Mouse (Mus musculus): ENCODE measurements around the gene Aqp8.

Aqp8 gene

DNA sequence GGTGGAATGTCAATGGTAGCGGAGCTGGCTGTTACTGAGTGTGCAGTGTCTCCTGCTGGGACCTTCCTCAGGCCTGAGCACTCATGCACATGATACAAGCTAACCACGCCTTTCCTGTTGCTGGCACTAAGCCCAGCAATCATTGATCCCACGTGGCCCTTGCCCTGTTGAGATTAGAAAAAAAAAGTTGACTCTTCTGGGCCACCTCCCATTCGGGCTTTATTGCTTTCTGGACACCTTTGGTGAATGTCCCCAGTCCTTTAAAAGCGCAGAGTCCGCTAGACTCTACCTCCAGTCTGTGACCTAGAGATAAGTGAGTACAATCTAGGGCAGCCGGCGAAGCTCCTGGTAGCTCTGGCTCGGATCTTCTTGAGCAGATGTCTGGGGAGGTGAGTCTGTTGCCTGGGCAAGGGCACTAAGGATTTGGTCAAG is at the start of gene Aqp8:
TSS of gene Aqp8 (plus strand) at position 222 of the 432 bp plus-strand sequence.
- DNase-seq (ENCODE audit: low read depth, low spot score), result no peak

DNA sequence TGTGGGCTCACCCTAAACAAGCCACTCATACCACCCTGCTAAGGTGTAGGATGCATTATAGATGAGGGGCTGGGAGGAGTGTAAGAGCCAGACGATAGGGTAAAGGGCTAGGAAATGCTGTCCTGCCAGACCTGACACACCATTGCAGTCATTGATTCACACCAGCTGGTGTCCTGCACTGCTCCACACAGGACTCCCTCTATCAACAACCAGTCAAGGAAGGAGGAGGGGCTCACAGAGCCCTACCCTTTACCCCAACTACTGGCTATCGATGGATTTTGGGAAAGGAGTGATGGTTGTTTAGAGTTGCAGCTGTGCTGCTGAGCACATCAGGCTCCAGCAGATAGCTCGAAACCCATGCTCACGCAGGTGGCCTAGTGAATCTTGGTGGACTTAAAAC is 45.3 kb upstream of the Aqp8 start:
- no peak for DNase-seq (ENCODE audit: low read depth, low spot score)

DNA sequence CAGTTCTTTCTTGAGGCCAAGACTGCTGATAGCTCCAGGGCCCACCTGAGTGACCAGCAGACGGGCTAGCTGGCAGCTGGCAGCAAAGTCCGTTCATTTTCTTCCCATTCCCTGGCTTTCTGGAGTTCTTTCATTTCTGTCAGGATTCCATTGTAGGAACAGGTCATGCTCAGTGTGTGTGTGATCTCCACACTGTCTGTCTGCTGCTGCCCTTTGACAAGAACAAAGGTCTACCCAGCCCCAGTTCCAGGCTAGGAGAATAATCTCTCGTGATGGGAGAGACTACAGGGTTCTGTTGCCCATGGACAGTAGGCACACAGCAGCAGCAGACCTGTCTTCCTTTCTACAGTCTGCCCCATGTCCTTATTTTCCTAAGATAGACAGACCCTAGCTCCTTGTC is 44.4 kb upstream of the Aqp8 start:
- no peak for DNase-seq (ENCODE audit: low read depth, low spot score)

DNA sequence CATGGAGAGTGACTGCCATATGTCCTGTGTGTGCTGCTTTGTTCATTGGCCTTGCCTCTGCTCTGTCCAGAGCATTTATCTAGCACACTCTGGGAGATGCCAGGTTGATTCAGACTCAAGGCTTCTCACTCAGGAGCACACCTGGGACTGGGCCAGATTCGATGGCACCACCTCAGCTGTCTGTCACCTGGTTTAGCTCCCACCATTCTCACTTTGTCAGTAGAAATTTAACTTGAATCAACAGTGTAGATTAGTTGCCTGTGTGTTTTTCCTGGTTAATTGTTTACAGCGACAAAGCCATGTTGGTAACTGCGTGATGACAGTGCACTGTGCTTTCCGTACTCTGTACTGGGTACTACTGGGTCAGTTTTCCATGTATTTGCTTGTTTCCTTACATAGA is 42.1 kb upstream of the Aqp8 start:
- no peak for DNase-seq (ENCODE audit: low read depth, low spot score)

DNA sequence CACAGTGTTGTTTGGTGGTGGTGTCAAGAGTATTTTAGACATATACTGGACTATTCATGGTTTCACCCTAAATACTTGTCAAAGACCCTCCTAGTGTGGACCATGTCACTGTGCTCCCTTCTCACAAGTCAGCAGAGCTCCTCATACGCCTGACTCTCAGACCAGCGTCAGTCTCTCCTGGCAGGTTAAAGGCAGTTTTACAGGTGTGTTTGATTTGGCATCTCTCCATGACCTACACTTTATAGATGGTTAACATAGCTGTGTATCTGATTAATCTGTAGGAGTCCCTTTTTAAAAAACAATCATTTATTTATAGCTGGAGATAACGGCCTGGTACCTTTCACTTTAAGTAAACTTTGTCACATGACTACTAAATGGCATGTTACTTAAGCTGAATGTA is 40.1 kb upstream of the Aqp8 start:
- DNase-seq (ENCODE audit: low read depth, low spot score), result no peak

DNA sequence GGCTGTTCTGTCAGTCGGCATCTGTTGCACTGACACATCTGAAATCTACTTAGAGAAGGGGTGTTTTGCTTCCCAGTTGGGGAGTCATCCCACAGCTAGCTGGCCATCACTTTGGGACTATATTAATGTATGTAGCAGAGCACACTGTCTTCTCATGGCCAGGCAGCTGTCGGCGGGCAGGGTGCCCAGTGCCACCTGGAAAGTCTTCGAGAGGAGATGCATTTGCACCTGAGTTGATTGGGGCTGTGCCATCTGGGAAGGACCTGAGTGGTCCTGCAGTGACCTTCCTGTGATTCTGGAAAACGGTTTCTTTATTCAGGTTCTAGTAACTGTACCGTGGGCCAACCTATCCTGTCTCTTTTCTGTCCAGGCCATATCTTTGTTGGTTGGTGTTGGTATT is 37.8 kb upstream of the Aqp8 start:
- no peak for DNase-seq (ENCODE audit: low read depth, low spot score)

DNA sequence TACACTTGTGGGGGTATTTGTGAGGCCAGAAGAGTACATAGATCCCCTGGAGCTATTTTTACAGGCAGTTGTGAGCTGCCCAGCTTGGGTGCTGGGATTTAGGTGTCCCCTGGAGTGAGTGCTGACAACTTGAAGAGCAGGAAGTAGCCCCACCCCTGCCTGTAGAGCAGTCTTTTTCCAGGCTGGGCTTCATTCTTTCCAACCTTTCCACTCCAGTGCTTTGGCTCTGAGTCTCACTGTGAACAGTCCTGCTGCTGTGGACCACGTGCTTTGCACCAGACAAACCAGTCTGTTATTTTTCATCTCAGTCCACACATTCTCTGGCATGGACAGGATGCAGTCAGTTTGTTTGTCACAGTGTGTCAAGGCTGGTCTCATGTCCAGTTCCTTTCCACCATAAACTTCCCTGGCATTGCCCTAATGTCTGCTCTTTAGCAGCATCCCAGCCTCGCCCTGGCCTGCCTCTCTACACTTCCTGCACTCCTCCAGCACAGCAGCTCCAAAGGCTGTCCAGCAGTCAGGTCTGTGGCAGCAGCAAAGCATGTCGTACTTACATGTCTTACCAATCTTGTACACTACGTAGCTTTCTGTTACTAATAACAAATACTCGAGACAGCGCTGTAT is 36.8 kb upstream of the Aqp8 start:
- no peak for DNase-seq (ENCODE audit: low read depth, low spot score)

DNA sequence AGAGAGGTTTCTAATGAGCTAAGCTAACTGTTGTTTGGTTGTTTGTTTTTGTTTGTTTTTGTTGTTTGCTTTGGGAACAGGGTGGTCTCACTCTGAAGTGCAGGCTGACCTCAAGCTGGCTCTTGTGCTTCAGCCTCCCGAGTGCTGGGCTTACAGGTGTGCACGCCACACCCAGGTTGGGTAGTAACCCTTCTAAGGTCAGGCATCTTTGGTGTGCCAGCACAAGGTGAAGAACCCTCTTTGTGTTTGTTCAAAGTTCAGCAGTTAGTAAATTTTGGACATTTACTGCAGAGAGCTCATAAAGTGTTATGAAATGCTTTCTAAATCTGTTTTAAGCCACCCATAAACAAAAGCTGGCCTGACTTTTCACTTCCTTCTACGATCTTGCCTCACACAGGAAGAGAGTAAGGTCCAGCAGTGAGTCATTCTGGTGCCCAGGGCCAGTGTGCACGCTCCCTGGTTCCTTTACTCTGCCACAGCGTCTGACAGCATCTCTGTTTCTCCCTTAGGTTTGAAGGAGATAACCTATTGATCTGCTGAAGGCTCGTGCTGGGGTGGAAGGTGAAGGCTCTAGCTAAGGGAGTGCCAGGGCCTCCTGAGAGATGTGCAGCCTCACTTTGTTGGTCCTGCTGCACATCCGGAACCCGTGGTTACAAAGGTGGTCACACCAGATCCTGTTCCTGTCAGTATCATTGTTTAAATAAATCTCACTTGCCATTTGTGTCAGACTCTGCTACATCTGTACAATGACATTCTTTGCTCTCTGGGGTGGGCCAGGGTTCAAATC is 32.3 kb upstream of the Aqp8 start:
- DNase-seq (ENCODE audit: low read depth, low spot score), result no peak

DNA sequence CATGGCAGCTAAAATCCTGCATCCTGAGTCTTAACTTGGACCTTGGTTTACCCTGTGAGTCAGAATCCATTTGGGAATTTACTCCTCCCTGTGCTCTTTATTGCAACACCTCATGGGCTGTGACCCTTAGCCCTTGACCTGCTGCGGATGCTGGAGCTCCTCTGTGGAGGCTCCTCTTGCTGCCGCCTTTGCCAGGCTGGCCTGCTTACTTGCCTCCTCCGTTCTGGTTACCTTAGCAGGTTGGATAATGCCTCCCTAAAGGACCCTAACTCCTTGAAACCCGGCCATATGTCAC is 31.7 kb upstream of the Aqp8 start:
- DNase-seq (ENCODE audit: low read depth, low spot score), result no peak

DNA sequence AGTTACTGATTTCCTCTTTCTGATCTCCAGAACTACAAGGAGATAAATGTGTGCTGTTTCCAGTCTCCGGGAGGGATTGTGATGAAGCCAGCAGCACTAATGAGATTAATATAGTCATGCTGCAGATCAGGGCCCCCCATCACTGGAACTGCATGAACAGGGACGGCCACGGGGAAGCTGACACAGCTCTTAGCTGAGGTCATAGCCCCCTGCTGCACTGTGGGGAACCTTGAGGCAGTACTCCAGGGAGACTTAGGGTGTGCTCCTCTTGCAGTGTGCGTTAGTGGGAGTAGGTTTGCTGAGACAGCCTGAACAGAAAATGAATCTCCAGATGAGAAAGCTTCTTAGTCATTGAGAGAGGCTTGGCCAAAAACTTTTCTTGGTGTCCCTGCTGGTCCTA is 30.9 kb upstream of the Aqp8 start:
- DNase-seq (ENCODE audit: low read depth, low spot score), result no peak

DNA sequence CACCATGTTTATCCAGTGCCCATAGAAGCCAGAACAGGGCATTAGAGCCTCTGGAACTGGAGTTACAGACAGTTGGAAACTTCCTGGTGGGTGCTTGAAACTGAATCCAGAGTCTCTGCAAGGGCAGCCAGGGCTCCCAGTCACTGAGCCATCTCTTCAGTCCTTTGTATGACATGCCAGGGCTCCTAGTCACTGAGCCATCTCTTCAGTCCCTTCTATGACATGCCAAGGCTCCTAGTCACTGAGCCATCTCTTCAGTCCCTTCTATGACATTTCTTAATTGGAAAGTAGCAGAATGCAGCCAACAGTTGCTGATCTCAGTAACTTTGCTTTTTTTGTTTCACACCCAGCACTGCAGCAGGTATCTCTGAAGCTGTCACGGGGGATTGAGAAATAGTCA is 20.0 kb upstream of the Aqp8 start:
- no peak for DNase-seq (ENCODE audit: low read depth, low spot score)

DNA sequence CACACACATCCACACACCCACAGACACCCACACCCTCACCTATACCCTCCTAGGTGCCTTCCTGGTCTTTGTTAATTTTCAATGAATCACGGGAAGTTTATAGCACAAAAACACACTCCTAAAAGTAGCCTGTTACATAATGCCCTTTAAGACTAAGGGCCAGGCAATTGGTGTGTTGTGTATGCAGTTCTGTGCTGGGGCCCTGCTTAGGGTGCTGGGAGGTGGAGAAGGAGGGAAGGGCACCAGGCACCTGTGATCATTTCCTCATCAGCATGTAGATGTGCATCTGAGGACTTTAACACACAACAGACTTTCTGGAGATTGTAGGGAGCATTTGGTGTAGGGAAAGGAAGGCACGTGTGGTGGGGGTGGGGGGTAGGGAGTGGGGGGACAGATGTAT is 13.3 kb upstream of the Aqp8 start:
- no peak for DNase-seq (ENCODE audit: low read depth, low spot score)

DNA sequence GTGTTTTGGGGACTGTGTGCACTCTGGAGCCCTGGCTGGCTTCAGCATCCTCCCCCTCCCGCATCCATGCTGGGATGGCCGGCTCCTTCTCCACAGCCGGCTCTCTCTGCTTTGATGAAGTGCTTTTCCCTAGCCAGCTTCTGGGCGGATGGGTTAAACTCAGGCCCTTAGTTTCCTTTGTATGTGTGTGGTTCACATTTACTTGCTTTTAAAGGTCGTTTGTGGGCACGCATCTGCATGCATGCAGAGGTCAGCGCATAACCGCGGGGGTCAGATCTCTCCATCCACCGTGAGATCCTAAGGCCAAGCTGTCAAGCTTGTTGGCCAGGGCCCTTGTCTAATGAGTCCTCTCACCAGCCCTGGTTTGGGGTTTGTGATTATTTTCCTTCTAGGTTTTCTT is 12.4 kb upstream of the Aqp8 start:
- DNase-seq (ENCODE audit: low read depth, low spot score), result no peak

DNA sequence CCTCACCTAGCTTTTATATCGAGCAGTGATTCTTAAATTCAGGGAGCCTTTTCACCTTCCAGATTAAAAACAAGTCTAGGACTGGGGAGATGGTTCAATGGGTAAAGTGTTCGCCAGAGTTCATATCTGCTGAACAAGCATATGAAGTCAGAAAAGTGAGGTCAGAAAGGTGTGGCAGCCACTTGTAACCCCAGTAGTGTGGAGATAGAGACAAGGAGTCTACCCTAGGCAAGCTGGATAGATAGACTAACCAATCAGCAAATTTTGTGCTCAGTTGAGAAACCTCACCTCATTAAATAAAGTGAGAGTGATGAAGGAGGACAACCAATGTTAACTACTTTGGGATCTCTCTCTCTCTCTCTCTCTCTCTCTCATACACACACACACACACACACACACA is 11.6 kb upstream of the Aqp8 start:
- no peak for DNase-seq (ENCODE audit: low read depth, low spot score)

DNA sequence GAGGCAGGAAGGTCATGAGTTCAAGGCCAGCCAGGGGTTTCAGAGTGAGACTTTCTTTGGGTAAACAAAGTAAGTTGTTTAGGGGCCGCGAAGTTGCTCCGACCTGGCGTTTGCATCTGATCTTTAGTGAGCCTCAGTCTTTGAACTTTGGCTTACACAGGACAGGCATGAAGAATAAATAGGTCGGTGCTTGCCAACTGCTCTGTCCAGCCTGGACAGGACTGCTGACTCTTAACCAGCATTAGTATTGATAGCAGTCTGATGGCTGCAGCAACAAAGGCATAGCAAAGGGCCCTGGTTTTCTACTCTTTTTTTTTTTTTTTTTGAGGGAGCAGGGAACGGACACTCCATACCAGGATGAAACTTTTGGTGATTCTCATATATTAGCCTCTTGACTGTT is 9.5 kb upstream of the Aqp8 start:
- DNase-seq (ENCODE audit: low read depth, low spot score), result no peak

DNA sequence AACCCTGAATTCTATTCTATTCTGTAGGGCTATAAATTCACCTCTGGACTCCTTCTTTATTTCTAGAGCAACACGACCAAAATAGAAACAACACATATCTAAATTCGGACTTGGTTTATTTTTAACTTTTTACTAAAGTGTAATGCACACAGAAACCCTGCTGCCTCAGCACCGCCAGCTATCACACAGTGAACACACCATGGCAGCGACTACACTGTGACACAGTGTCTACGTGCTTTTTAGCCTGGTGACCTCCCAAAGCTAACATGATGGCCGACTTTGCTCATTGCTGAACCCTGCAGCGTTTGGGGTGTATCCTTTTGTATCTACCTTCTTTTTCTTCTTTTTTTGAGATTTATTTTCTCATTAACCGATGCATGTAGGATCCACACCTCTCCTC is 9.0 kb upstream of the Aqp8 start:
- no peak for DNase-seq (ENCODE audit: low read depth, low spot score)

DNA sequence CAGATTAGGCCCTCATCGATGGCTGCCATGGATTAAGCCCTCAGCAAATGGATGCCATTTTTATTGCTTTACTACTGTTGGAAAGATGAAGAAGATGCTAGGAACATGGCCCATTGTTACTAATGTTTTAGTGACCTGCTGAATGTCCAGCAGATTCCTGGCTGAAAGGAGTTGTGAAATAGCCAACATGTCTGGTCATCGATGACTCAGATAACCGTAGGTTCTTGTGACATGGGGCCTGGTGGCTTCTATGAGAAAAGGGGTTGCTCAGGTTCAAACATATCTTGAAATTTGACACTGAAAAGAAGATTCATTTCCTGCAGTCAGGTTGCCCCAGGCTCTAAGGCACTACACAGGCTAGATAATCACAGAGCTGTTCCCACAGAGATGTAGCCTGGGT is 7.0 kb upstream of the Aqp8 start:
- no peak for DNase-seq (ENCODE audit: low read depth, low spot score)

DNA sequence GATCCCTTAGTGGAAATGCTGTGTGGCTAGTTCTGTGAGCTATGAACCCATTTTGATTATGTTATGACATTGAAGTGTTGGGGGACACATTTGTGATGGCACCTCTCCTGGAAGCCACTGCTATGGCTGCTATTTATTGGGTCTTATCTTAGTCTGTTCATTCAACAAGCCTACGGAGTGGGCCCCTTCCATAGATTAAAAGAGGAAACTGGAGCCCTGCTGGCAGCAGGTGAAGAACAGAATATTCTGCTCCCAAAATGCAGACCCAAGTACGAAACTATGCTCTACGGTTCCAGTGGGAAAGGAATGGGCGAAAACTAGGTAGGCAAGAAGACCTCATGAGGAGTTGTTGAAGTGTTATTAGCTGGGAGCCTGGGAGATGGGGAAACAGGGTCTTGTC is 3.8 kb upstream of the Aqp8 start:
- no peak for DNase-seq (ENCODE audit: low read depth, low spot score)

DNA sequence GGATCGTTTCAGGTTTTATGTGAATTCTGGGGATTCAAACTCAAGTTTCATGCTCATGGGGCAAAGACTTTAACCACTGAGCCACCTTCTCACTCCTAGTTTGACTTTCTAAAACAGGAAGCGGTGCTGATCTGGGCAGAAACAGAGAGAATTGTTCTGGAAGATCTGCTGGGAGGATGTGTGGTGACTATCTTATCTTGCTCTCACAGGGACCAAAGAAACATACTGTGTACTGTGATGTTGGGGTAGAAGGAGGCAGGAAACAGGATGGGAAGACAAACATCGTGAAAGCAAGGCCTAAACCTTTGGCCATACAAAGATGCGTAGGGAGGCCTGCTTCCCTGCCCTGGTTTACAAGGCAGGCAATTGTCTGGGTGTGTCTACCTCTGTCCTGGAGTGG is 2.8 kb upstream of the Aqp8 start:
- no peak for DNase-seq (ENCODE audit: low read depth, low spot score)

DNA sequence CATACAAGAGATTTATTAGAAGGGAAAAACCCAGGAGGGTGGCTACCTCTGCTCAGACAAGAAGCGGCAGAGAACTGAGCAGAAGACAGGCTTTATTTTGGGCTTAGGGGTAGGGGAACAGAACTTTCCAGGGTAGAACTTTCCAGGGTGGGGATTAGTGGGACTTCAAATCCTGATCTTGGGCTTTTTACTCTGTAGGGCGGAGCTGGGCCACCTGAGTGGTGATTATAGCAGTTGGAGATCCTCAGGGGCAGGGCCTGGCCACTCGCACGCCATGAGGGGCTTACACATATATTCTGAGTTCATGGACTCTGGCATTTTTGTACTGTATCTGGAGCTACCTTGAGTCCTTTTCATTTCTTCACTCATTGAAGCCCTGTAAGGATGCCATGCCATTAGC is 775 bp upstream of the Aqp8 start:
- no peak for DNase-seq (ENCODE audit: low read depth, low spot score)

DNA sequence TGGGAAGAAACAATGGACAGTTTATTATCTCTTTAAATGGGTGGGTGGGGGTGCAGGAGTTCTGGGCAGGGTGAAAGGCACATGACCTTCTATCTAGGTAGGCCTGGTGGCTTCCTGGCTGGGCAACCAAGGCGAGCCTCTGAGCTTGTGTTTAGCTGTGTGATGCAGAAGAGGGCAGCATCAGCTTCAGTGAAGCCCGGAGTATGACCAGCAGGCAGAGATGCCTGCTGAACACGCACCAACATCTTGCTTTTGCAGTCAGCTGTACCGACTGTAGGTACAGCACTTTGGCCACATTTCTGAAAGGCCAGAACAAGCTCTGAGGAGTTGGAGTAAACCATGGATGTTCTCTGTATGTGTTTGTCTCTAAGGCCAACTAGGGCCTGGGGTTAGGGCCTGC is 1.5 kb downstream of the Aqp8 start:
- no peak for DNase-seq (ENCODE audit: low read depth, low spot score)

DNA sequence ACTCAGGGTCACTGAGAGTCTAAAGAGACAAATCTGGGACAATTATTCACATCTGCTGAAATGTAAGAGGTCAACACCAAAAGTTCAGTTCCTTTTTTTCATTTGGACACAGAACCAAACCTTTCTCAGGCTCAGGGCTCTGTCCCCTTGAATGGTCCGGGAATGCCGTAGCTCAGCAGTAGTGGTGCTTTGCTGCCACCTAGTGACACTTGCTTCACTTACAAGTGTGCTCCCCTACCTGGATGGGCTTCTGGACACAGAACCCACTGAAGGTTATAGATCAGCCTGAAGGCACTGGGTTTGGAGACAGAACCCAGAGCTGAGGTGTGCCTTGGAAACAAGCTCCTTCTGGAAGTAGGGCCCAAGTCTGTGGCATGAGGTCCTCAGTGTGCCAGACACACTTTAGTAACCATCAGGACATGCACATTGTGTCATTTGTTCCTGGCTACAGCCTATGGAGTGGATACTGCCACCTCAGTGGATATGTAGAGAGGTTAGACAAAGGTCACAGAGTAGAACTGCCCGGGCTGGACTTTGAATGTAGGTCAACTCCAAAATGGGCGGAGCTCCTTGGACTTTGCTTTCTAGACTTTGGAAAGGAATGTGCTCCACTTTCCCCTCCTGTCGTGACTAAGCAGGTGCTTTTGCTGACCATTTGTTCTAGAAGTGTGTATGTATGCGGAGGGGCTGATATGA is 3.7 kb downstream of the Aqp8 start:
- peak; percentile 36 for DNase-seq (ENCODE audit: low read depth, low spot score)

DNA sequence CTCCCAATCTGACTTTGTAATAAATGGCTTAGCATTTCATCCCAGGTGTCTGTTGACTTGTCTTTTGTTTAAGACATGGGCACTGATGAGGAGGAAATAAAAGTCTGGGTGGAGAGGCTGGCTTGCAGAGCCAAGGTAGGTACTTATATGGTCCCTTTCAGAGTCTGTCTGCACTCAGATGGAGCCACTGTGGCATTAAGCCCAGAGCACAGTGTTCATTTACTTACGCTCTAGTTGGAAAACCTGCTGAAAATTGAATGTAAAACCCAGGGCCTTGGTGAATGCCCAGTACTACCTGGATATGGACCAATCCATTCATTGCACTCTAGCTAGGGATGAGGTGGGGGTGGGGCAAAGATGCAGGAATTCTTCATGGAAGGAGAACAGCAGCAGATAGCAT is 5.9 kb downstream of the Aqp8 start:
- no peak for DNase-seq (ENCODE audit: low read depth, low spot score)

Data from WW6 (cell line).